Mouse (Mus musculus) skeletal muscle tissue, postnatal 0 days (tissue): ENCODE measurements around the gene Esp8. TPM values are rescaled to one million over a fixed set of nuclear protein-coding genes. Genes with fewer than 3 reads are reported as not detected.

Source experiments
- polyA plus RNA-seq: library from polyadenylated mRNA; unstranded; fragments of >200 nt; fragmentation: Nextera tagmentation; extraction: Ambion mirVana; gene quantifications from 2 replicates; pipeline ENCODE4 v1.2.1, GENCODE M21; 2015

Gene Esp8
- not detected in 2 replicates for polyA plus RNA-seq

GRCm38 (mm10) chr17:40519818-40520217 is at the start of gene Esp8:
Gene Esp8, plus strand, starts transcription at chr17:40520022.

DNA sequence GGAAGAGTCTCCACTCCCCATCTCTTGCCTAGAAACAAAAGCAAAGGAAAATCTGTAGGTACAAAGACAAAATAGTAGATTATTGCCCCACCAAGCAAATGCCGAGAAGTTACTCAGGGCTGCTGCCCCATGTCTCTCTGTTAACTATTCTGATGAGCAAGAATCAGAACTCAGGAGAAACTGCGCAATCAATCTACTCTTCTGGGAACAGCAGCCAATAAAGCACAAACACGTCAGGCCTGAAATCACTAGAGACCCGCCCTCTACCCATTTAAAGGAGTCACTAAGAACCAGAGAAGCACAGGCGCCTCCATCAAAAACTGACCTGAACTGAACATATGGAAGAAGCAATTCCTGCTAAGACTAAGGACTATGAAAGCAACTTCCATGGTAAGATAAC is 41.4 kb downstream of the Esp8 start, which contains the start of gene Esp6:
TSS of gene Esp6 (plus strand) at position 301 of the 400 bp plus-strand sequence.

Other genes with a start within 250 kb of the Esp8 start
- not detected in 2 replicates for gene Crisp1, start 200.8 kb upstream of the Esp8 start, polyA plus RNA-seq
- not detected in 2 replicates for gene Esp6, start 41.5 kb downstream of the Esp8 start, polyA plus RNA-seq
- gene Esp4, start 78.6 kb downstream of the Esp8 start, polyA plus RNA-seq, result not detected in 2 replicates
- gene Esp3, start 112.1 kb downstream of the Esp8 start, polyA plus RNA-seq, result not detected in 2 replicates
- gene Esp1, start 207.1 kb downstream of the Esp8 start, polyA plus RNA-seq, result not detected in 2 replicates